Mouse (Mus musculus) left cerebral cortex, adult 11 months (tissue): Measurements from ENCODE around the gene B3gnt2.

ENCODE experiments used
- DNase-seq: peaks from one replicate; pipeline ENCODE4 v3.0.0; 2022; ENCODE audit warnings: low spot score

Gene B3gnt2

DNA sequence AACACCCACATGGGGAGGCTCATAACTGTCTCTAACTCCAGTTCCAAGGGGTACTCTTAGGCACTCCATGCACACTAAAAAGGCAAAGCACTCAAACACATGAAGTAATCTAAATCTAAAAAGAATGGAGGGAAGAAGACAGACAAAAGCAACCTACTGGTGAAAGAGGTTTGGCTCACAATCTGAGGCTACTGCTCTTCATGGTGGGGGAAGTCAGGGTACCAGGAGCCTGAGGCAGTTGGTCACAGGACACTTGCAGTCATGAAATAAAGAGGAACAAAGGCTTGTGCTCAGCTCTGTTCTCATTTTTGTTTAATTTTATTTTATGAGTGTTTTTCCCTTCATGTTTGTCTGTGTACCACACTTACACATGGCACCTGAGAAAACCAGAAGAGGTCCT is 45.6 kb downstream of the B3gnt2 start:
- no peak for DNase-seq

DNA sequence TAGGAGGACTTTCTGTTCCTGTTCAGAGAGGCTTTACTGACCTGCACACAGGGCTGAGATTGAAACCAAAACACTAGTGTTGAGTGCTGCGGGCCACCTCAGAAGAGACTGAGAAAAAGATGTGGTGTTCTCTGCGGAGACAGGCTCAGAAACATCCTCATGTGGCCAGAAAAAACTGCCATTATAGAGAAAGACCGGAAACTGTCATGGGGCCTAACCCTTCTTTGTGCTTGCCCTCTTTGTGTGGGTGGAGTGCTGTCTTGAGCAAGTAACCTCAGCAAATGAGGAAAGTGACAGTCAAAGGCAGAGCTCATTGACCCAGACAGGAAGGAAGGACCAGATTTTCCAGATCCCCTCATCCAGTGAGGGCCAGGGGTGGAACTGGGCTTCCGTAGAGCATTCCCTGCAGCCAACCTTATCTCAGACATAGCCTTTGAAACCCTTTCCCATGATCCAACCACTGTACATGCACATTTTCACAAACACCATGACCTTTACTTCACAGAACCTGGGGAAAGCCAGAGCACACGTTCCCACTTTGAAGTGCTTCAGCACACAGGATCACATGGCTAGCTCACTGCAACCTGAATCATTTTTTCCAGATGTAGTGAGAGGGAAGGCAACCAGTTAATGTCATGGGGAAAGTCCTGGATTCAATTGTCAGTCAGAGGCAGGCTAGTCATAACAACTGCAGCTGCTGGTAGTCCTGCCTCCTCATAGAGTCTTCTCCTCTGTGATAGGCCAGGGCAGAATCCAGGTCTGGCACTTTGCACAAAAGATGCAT is 46.6 kb downstream of the B3gnt2 start:
- DNase-seq, result no peak

DNA sequence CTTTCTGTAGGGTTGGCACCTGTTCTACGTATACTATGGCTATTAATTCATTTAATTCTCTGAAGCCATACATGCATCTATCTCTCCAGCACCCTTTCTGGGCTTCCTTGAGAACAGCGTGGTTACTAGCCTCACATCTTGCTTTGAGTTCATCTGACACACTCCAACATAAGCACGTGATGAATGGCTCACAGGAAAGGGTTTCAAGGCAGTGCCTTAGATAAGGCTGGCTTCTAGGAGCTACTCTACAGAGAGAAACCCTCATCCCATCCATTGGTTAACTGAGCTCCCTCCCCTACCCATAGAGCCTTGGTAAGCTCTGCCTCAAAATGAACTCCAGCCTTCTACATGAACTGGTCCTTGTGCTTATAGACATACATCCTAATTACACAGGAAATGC is 47.3 kb downstream of the B3gnt2 start:
- DNase-seq, result no peak

DNA sequence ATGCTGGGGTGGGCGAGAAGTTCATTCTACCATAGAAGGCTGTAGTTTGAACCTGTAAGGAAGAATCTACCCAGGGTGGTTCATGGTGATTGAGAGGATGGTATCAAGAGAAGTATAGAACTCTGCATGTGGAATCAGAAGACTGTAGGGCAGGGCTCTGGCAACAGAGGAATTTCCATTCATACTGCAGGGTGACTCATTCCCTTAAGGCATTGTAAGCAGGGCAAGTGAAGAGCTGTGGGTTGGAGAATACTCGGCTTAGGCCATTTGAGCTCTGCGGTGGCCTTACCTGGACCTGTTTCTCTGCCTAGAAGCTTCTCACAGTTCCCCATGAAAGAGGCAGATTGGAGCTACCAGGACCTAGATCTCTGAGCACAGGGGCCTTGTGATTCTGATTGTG is 49.3 kb downstream of the B3gnt2 start:
- no peak for DNase-seq

DNA sequence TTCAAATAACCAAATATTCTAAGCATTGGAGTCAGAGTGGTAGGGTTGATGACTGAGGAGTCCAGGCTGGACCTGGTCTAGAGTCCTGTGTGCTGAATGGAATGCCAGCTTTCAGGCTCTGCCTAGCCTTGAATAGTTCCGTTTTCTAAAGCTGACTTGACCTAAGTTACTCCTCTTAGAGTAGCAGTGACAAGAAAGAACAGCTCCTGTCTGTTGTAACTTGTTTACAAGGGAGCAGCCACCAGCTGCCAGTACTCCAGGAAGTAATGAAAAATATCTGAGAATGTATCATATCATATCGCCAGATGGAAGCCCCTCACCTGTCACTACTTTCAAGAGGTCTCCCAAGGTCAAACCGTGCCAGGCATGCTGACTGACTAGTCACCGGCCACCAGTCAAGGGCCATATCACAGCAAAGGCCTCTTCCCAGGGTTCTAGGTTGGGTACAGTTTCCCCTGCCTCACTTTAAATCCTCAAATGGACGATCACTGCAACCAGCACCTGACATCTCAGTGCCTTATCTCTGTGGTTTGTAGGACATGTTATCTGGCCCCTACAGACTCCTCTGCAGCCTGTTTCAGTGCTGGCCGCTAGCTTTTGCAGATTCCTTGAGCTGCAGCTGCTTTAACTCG is 51.2 kb downstream of the B3gnt2 start:
- DNase-seq, result no peak

DNA sequence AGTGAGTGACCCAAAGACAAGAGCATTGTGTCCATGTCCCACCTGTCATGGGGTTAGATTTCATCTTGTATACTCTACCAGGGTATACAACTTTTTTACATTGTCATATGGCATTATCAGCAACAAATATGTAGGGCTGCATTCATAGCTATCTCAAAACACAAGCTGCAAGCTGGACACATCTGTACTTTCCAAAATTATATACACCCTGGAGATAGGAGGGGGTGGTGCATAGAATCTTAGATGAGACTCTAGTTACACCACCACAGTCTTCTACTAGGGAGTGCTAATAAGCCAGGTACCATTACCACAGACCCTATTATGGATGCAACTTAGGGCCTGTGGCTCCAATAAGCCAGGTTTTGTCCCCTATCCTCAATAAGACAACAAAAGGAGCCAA is 52.7 kb downstream of the B3gnt2 start:
- no peak for DNase-seq

DNA sequence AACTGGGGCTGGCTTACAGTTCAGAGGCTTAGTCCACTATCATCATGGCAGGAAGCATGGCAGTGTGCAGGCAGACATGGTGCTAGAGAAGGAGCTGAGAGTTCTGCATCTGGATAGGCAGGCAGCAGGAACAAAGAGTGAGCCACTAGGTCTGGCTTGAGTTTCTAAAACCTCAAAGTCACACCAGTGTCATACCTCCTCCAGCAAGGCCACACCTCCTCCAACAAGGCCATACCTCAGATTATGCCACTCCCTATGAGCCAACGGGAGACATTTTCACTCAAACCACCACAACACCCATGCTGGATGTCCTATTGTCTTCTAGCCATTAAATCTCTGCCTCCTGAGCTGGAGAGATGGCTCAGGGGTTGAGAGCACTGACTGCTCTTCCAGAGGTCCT is 55.6 kb downstream of the B3gnt2 start:
- DNase-seq, result no peak

DNA sequence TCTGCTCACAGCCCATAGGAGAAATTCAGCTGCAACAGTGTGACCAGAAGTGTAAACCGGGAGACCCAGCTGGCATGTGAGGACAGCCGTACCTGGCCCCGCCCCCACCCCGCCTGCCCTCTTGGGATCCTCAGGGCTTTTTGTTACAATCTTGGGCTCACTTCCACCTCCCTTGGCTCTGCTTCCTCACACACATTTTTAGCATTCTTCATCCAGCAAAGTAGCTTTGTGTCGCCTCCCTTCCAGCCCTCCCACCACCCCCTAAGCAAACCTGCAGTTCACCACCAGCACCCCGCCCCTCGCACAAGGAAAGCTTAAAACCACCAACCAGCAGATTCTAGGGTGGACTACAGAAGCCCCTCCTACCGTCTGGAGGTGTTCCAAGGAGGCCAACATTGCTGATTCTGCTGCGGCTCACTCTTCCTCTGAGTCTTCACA is 60.8 kb downstream of the B3gnt2 start:
- DNase-seq, result no peak

DNA sequence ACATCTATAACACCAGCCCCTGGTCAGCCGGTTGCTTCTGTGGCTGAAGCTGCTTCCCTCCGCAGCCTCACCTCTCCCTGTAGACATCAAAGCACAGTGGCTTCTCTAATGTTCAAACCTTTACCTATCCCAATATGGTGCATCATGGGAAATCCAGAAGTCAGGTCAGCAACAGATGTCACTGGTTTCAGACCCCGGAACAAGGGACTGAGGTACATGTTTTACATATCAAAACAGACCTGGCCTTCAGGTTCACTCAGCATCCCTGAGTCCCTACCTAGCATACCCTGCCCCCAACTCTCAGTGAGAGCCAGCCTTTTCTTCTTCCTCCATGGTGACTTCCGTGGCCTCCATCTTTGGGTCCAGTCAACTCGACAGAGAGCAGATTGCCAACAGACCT is 61.8 kb downstream of the B3gnt2 start:
- no peak for DNase-seq

DNA sequence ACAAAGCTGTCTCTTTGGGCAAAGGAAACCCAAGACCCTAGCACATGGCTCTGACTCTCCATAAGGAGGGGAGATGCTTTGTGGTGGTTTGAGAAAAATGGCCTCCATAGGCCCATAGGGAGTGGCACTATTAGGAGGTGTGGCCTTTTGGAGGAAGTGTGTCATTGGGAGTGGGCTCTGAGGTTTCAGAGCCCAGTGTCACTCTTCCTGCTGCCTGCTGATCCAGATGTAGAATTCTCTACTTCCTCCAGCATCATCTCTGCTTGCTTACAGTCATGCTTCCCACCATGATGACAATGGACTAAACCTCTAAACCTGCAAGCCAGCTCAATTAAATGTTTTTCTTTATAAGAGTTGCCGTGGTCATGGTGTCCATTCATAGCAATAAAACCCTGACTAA is 66.0 kb downstream of the B3gnt2 start:
- no peak for DNase-seq

DNA sequence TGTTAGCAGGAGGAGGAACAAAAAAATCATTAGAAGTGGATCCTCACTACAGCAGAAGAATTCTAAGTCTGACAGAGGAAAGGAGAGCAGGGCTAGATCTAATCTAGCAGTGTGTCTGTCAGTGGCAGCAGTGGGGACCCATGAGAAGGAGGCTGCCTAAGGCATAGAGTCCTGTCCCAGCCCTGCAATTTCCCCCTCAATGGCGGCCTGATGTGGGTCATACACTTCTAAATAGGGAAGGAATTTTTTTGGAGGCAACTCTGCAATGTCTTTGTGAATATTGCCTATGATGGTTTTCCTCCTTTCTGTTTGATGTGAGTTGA is 66.9 kb downstream of the B3gnt2 start:
- no peak for DNase-seq

DNA sequence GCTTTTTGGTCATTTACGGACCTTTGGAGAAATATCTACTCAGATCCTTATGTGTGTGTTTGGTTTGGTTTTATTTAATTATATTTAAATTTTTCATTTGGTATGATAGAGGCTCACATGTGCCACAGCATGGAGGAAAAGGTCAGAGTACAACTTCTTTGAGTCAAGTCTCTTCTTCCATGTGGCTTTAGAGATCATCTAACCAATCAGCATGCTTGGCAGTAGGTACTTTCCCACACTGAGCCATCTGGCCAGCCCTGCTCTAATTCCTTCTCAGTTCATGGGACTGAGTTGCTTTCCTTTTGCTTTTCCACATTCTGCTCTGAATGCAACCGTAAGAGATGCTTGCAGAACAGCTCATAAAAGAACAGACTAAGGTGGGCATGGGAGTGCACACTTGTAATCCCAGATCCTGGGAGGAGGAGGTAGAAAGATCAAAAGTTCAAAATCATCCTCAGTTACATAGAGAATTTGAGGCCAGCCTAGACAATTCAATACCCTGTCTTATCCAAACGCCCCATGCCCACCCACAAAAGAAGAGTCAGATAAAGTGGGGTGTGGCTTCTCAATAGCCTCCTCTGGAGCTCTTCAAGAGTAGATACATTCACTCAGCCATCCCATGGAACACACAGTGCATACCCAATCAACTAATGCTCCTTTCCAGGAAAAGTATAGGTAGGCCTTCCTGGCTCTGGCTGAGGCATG is 67.4 kb downstream of the B3gnt2 start:
- no peak for DNase-seq

DNA sequence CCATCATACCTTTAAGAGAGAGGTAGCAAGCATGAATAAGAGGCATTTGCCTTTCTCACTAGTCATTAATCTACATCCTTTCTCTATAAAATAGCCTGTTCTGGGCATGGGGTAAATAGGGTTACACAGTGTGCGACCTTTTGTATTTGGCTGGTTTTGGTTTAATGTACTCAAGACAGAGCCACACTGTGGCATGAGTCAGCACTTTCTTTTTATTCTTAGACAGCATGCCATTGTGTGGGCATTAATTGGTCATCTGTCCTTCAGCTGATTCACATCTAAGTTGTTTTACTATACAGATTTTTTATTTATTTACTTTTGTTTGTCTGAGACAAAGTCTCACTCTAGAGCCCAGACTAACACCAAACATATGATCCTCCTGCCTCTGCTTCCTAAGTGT is 68.6 kb downstream of the B3gnt2 start:
- DNase-seq, result no peak

DNA sequence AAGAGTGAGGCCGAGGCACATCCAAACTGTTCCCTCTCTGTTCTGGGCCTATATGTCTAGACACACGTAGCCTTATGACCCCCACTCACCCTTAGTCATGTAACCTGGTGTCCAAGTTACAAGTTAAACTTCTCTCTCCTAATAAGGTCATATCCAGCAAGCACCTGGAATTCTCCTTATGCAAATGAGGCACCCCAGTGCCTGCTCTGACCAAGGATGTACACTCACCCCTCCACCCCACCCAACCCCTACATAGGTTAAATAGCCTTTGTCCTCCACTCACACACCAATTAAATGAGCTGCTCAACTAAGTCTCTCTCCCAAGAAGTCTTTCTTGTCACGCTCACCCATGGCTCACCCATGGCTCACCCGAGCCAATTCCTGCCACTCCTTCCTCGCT is 69.0 kb downstream of the B3gnt2 start:
- no peak for DNase-seq

DNA sequence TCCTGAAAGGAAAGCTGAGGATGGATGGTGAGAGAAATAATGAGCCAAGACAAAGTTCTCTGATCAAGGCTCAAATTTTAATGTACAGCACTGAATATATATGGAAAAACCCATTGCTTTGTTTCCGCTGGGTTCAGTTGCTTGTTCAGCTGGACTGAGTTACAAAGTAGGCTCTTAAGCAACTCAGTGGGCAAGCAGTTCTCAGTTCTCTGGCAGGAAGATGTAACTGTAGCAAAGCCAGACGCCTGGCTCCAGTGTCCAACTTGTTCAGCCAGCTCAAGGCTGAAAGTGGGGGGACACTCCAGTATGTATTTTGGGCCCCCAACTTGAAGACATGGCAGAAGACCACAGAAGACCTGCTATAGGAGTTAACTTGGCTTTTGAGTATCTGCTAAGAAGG is 72.9 kb downstream of the B3gnt2 start:
- no peak for DNase-seq

DNA sequence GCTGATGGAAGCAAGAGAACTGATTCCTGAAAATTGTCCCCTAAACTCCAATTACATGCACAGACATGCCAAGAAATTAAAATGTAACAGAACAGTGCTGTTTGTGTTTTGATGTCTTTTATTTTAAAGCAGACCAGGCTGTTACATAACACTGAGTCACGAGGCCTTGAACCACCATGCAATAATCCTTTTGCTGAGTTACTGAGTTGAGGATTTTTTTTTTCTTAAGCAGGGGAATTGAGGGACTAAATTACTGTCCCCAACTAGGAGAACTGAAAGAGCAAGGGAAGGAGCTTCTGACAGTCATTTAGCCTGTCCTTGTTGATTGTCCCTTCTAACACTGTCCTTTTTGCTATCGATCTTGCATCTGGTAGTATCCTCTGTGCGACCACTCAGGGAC is 76.3 kb downstream of the B3gnt2 start:
- DNase-seq, result no peak

DNA sequence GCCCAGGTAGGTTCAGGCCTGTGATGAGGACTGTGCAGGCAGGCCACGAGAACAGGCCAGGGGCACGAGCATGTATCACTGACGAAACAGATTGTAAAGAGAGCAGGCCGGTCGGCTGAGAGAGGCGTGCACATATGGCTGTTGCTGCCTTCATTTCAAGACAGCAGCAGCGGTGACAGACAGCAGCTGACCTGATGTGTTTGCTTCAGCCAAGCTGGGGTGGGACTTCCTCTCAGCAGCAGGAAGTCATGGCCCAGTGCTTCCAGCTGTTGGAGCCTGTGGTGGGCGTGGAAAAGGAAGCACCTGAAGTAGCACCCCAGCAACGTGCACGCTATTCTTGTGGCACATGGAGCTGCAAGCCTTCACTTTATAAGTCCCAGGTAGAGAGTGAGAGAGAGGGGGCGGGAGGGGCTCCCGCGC is 78.0 kb downstream of the B3gnt2 start:
- DNase-seq, result no peak

DNA sequence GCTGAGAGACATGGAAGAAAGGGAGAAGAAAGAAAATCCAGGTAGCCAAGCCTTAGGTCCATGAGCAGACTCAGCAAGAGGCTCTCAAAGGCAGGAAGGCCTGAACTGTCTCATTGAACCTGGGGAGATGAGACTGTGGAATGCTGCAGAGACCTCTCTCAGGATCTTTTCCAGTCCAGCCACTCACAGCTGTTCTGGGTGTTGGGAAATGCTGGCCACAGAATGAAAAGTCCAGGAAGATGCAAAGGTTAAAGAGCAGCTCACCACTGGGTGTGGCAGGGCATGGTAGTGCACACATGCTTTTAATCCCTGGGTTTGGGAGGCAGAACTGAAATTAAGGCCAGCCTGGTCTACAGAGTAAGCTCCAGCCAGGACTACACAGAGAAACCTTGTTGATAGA is 79.6 kb downstream of the B3gnt2 start:
- no peak for DNase-seq

DNA sequence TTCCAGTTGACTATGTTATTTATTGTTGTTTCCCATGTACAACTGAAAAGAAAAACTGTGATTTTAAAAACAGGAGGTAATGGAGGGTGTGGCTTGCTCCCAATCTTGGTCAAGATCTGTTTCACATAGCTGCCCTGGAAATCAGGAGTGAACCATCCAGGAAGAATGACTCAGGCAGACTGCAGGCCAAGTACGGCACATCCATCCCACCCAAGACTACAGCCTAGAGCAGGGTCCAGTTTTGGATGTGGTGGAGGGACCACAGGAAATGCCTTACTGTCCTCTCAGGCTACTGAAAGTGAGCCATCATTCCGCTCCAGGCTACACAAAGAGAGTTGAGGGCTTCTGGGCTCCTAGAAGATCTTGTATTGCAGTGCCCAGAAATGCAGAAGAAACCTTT is 80.0 kb downstream of the B3gnt2 start:
- no peak for DNase-seq

DNA sequence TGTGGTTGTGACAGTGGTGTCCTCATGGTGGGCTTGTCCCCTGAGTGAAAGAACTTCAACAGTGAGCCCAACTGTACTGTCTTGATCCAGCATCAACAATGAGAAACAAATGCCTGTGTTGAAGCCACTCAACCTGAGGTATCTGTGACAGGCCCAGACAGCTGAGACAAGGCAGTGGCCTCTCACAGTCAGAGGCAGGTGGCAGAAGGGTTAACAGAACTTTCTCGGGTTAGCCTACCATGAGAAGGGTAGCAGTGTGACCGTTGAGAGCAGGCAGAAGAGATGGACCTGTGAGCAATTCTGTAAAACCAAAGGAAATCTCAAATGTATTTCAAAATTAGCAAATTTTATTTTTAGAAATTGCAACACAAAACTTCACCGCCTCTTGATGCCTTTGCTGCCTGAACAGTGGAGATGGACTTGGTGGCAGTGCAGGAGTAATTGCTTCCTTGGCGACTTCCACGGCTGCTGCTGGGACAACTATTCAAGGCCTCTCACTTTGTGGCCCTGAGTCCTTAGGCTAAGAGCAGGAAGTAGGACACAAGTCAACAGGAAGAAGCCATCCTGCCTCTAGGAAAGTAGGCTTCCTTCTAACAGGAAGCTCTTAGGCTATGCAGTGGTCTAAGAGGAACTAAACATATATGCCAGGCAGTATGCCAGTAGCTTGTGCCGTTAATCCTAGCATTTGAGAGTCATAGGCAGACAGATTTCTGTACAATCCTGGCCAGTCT is 80.8 kb downstream of the B3gnt2 start:
- DNase-seq, result no peak

DNA sequence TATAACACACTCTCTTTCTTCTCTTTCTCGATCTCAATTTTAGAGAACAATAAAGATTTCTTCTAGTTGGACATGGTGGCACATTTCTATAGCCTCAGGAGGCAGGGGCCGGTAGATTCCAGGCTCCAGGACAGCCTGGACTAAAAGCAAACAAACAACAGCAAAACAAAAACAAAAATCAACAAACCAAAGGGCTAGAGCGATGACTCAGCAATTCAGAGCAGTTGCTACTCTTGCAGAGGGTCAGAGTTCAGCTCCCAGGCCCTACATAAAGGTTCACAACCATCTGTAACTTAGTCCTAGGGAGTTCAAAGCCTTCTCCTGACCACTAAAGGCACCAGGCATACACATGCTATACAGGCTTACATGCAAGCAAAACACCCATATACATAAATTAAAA is 82.2 kb downstream of the B3gnt2 start:
- DNase-seq, result no peak

DNA sequence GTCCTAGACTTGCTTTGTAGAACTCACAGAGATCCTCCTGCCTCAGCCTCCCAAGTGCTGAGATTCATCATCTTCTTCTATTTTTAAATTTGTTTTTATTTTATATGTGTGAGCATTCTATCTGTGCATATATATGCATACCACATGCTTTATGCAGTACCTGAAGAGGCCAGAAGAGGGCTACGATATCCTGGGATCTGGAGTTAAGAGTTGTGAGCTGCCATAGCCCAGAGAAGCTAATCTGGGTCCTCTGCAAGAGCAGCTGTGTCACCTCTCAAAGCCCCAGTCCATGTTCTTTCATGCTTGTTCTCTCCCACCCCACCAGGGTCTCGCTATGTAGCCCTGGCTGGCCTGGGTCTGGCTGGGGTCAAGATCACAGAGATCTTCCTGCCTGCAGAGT is 83.2 kb downstream of the B3gnt2 start:
- DNase-seq, result no peak

DNA sequence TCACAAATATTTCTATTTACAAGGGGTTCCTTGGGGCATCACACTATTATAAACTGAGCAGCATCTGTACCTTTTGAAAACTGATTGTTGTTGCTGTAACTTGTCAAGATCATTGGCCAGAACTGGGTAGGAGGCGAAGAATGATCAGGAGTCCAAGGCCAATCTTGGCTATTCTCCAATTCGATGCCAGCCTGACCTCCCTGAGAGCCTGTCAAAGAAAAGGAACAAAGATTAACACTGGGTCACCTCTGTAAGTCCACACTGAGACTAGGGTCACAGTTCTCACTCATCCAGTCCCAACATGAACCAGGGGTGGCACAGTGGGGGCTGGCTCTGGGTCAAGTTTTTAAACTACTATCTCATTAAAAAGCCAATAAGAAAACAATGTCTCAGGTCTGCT is 85.9 kb downstream of the B3gnt2 start:
- DNase-seq, result no peak
